Mouse (Mus musculus) hindbrain, embryonic 10.5 days (tissue): ENCODE results near the gene Nr4a2. TPM values are rescaled to one million over a fixed set of nuclear protein-coding genes. Genes with fewer than 3 reads are reported as not detected.

Experiments
- polyA plus RNA-seq: library from polyadenylated mRNA; unstranded; fragments of >200 nt; fragmentation: Nextera tagmentation; extraction: Ambion mirVana; gene quantifications from 2 replicates; pipeline ENCODE4 v1.2.1, GENCODE M21; 2016

Nr4a2 gene
- polyA plus RNA-seq, 1 experiment from 2014 or later = 9.6 TPM

Other genes starting within 250 kb of the Nr4a2 start
- gene Gpd2, start 113.6 kb upstream of the Nr4a2 start, polyA plus RNA-seq = 24.2 and 29.1 TPM in 2 replicates